Mouse (Mus musculus): ENCODE data around the gene Asic1.
"Not testable (repeated sequence)": the region's sequence is repeated elsewhere in the genome, so short reads cannot be mapped to it uniquely, and the experiment has no call there.

The Asic1 gene

GRCm38 (mm10) chr15:99718461-99719021 is 48.4 kb downstream of the Asic1 start:
- no peak for DNase-seq (ENCODE audit: extremely low read depth, low read depth, low spot score)

DNA sequence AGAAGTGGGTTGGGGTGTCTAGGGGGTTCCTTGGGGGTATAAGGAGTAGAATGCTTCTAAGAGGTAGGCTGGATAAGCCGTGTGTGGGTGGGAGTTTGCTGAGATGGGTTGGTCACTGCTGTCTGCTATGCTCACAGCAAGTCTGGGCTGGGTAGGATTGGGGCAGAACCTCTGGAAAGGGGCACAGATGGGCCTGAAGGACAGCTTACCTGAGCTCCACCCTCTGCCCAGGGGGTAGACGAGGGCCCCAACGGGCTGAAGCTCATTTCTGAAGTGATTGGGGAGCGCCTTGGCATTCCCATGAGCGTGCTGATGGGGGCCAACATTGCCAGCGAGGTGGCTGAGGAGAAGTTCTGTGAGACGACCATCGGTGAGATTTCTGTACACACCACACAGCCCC is 49.7 kb downstream of the Asic1 start:
- no peak for DNase-seq (ENCODE audit: extremely low read depth, low read depth, low spot score)

- DNase-seq (ENCODE audit: extremely low read depth, low read depth, low spot score), result no peak
Measured at GRCm38 (mm10) chr15:99721921-99722743, 52.0 kb downstream of the Asic1 start.

DNA sequence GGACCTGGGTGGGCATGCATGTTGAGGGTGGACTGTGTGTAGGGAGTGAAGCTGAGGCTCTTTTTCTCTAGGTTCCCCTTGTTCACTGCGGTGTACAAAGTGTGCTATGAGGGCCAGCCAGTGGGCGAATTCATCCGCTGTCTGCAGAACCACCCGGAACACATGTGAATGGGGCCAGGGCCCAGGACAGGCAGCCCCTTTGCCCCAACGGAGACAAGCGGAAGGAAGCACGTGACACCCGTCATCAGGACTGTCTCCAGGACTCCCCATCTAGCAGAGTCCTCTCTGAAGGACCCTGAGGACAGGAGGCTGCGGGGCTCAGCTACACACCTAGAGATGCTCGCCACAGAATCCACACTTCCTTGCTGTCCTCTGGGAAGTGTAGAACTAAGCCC is 52.9 kb downstream of the Asic1 start:
- no peak for DNase-seq (ENCODE audit: extremely low read depth, low read depth, low spot score)

GRCm38 (mm10) chr15:99723515-99724291 is 53.5 kb downstream of the Asic1 start:
- no peak for DNase-seq (ENCODE audit: extremely low read depth, low read depth, low spot score)

DNA sequence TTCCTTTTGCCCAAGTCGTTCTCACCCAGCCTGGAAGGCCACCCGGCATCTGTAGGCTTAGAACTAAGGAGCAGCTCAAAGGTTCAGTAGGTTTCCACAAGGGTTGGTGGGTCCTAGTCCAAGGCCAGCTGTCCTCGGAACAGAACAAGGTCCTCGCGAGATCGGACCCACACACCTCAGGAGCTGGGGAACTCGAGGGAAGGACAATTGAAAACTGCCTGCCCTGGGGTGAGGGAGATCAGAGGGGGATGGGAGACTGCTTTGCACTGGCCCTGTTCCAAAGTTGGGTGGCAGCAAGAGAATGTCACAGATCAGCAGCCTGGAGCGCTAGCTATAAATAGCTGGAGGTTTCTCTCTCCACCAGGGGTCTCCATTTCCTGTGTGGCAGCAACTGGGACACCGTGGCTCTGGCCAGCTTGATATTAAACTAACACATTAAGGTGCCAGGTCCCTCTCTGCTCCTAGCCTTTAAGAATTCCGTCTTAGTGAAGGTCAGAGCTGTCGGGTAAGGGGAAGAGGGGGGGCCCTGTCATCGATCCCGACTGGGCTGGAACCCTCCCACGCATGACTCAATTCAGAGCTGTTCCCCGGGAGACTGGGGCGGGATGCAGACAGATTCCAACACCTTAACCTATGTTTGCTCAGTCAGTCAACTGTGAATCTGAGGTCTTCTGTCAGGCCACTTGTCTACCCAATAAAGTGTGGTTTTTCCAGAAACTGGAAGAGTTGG is 54.3 kb downstream of the Asic1 start:
- DNase-seq (ENCODE audit: extremely low read depth, low read depth, low spot score), result no peak

GRCm38 (mm10) chr15:99725341-99726155 is 55.4 kb downstream of the Asic1 start, which contains the start of gene Cox14:
Cox14 (plus strand) TSS chr15:99725618.
- DNase-seq (ENCODE audit: extremely low read depth, low read depth, low spot score), result peak; percentile 90

- DNase-seq (ENCODE audit: extremely low read depth, low read depth, low spot score), result no peak
Measured at GRCm38 (mm10) chr15:99726549-99726948, 56.4 kb downstream of the Asic1 start.

DNA sequence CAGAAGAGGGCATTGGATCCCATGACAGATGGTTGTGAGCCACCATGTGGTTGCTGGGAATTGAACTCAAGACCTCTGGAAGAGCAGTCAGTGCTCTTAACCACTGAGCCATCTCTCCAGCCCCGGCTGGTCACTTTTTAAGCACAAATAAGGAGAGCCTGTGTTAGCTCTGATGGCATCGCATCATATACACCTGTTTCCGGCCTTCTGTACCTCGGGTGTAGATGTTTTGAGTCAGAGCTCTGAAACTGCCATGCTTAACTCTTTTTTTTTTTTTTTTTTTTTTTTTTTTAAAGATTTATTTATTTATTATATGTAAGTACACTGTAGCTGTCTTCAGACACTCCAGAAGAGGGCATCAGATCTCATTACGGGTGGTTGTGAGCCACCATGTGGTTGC is 56.9 kb downstream of the Asic1 start:
- not testable (repeated sequence) for DNase-seq (ENCODE audit: extremely low read depth, low read depth, low spot score)

DNA sequence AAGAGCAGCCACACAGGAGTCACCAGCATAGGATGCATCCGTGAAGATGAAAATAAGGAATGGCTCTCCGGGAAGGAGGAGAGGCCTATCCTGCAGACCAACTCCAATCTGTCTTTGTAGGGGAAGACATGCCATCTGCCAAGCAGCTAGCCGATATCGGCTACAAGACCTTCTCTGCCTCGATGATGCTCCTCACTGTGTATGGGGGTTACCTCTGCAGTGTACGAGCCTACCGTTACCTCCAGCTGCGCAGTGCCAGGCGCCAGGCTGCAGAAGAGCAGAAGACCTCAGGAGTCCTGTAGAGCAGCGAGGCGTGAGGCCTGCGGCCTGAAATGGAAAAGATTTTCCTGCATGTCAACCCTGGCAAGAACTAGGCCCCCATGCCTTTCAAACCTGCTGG is 57.4 kb downstream of the Asic1 start:
- no peak for DNase-seq (ENCODE audit: extremely low read depth, low read depth, low spot score)

GRCm38 (mm10) chr15:99728211-99728610 is 58.0 kb downstream of the Asic1 start:
- DNase-seq (ENCODE audit: extremely low read depth, low read depth, low spot score), result no peak

- no peak for DNase-seq (ENCODE audit: extremely low read depth, low read depth, low spot score)
Measured at GRCm38 (mm10) chr15:99729056-99729783, 59.1 kb downstream of the Asic1 start.

DNA sequence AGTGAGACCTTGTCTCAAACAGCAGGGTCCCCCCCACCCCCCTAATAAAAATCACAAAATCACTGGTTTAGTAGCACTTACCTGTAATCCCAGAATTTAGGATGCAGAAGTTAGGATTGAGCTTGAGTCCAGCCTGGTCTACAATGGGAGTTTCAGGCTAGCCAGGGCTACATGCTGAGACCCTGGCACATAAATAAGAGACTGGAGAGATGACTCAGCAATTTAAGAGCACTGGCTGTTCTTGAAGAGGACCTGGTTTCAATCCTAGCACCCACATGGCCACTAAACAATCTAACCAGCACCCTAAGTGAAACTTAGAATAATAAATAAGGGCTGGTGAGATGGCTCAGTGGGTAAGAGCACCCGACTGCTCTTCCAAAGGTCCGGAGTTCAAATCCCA is 61.0 kb downstream of the Asic1 start:
- no peak for DNase-seq (ENCODE audit: extremely low read depth, low read depth, low spot score)

GRCm38 (mm10) chr15:99731678-99732077 is 61.5 kb downstream of the Asic1 start:
- peak; percentile 33 for DNase-seq (ENCODE audit: extremely low read depth, low read depth, low spot score)

DNA sequence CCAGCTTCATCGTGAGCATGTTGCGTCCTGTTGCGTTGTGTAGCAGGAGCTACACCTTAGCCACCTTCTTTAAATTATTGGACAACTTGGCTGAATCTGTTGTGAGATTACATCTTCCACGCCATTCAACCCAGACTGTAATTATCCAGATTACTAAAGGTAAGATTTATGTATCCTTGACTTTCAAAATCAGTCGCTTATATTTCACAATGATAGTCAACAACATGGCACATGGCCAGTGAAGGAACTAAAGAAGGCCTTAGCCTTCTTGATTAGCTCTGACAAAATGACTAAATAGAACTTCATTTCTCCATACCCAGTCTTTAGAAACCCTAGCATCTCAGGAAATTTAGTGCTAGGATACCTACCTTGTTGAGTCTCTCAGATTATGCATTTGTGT is 63.0 kb downstream of the Asic1 start:
- peak; percentile 80 for DNase-seq (ENCODE audit: extremely low read depth, low read depth, low spot score)

- DNase-seq (ENCODE audit: extremely low read depth, low read depth, low spot score), result no peak
Measured at GRCm38 (mm10) chr15:99735631-99736030, 65.5 kb downstream of the Asic1 start.

DNA sequence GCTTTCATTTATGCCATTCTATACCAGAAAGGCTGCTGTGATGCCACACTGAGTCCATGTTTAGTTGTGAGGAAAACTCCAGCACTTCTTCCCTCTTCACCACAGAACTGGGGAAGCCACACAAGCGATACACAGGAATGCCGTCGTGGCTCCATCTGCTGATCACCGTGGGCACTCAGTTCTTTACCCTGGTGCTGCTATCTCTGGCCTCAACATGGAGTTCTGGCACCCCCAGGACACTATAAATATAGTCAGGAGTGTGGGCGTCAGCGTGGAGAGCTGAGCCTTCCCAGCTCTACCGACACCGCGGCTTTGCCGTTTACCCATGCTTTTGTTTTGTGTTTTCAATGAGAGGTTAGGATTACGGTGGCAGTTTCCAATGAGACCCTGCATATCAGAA is 66.5 kb downstream of the Asic1 start:
- no peak for DNase-seq (ENCODE audit: extremely low read depth, low read depth, low spot score)

- DNase-seq (ENCODE audit: extremely low read depth, low read depth, low spot score), result no peak
Measured at GRCm38 (mm10) chr15:99740229-99740628, 70.1 kb downstream of the Asic1 start.
